Mouse (Mus musculus) adrenal gland, adult 8-10 months (tissue): ENCODE results near the gene 4933428G20Rik. TPM values are rescaled to one million over a fixed set of nuclear protein-coding genes. Genes with fewer than 3 reads are reported as not detected.

Experiments
- DNase-seq: peaks from one replicate; pipeline ENCODE4 v3.0.0; 2022
- total RNA-seq, 4 experiments: library from RNA; stranded (reverse); gene quantifications; 2 replicates each; pipeline ENCODE4 v1.2.4; 2022

Gene 4933428G20Rik
- total RNA-seq, 4 experiments from 2014 or later = 0.35 to 0.80 (median 0.45) TPM; not detected in 1

- no peak for DNase-seq
These were observed 2.7 kb upstream of the 4933428G20Rik start for GRCm38 (mm10) chr11:97502846-97503245.

- no peak for DNase-seq
These were observed 2.2 kb upstream of the 4933428G20Rik start for GRCm38 (mm10) chr11:97502383-97502782.

GRCm38 (mm10) chr11:97500720-97501448, 744 bp upstream of the 4933428G20Rik start:
- no peak for DNase-seq

- no peak for DNase-seq
These were observed 2.6 kb downstream of the 4933428G20Rik start for GRCm38 (mm10) chr11:97497543-97497942.

GRCm38 (mm10) chr11:97492836-97493235, 7.3 kb downstream of the 4933428G20Rik start:
- no peak for DNase-seq

- DNase-seq = no peak
These were observed 8.5 kb downstream of the 4933428G20Rik start for GRCm38 (mm10) chr11:97491640-97492039.

- peak; percentile 50 for DNase-seq
These were observed 10.4 kb downstream of the 4933428G20Rik start for GRCm38 (mm10) chr11:97489589-97490324.

- no peak for DNase-seq
These were observed 12.5 kb downstream of the 4933428G20Rik start for GRCm38 (mm10) chr11:97487656-97488055.

- no peak for DNase-seq
These were observed 14.5 kb downstream of the 4933428G20Rik start for GRCm38 (mm10) chr11:97485661-97486060.

GRCm38 (mm10) chr11:97479824-97480223, 20.3 kb downstream of the 4933428G20Rik start:
- no peak for DNase-seq

- DNase-seq = no peak
These were observed 21.1 kb downstream of the 4933428G20Rik start for GRCm38 (mm10) chr11:97479085-97479484.

GRCm38 (mm10) chr11:97478345-97478744, 21.8 kb downstream of the 4933428G20Rik start:
- DNase-seq = no peak

- no peak for DNase-seq
These were observed 22.7 kb downstream of the 4933428G20Rik start for GRCm38 (mm10) chr11:97477431-97477830.

GRCm38 (mm10) chr11:97476334-97477095, 23.6 kb downstream of the 4933428G20Rik start:
- DNase-seq = no peak

- DNase-seq = no peak
These were observed 28.9 kb downstream of the 4933428G20Rik start for GRCm38 (mm10) chr11:97471276-97471675.

GRCm38 (mm10) chr11:97469828-97470227, 30.3 kb downstream of the 4933428G20Rik start:
- DNase-seq = no peak

GRCm38 (mm10) chr11:97468639-97469287, 31.4 kb downstream of the 4933428G20Rik start:
- DNase-seq = peak; percentile 61

- no peak for DNase-seq
These were observed 33.5 kb downstream of the 4933428G20Rik start for GRCm38 (mm10) chr11:97466444-97467160.

- DNase-seq = no peak
These were observed 34.2 kb downstream of the 4933428G20Rik start for GRCm38 (mm10) chr11:97465957-97466356.

- no peak for DNase-seq
These were observed 36.1 kb downstream of the 4933428G20Rik start for GRCm38 (mm10) chr11:97463991-97464390.

- no peak for DNase-seq
These were observed 37.0 kb downstream of the 4933428G20Rik start for GRCm38 (mm10) chr11:97463166-97463565.

- DNase-seq = no peak
These were observed 37.6 kb downstream of the 4933428G20Rik start for GRCm38 (mm10) chr11:97462538-97462937.
